Mouse (Mus musculus): ENCODE results near the gene Tmc6. TPM values are rescaled to one million over a fixed set of nuclear protein-coding genes. Genes with fewer than 3 reads are reported as not detected.
"Not testable (repeated sequence)": the region's sequence is repeated elsewhere in the genome, so short reads cannot be mapped to it uniquely, and the experiment has no call there.

The Tmc6 gene
- polyA plus RNA-seq, 1 experiment from 2014 or later: 26.3 TPM

- Histone ChIP-seq H3K4me3 (ENCODE audit: low read depth, low read length) (no peak overlapping the region), H3K9me3 (ENCODE audit: control insufficient read depth) (no peaks in the 10 kb centered on the region), H3K9ac (ENCODE audit: low read depth, low read length) (no peak overlapping the region), H3K27ac (ENCODE audit: low read depth, low read length) (no peak overlapping the region), H3K4me1 (replicated peaks; ENCODE audit: control insufficient read depth, insufficient read depth, low read length) (0 out of 2 replicates have a peak, but pooled peaks cover 2% of the 10 kb centered on the region), H3K4me2 (replicated peaks; ENCODE audit: low read depth) (no peak overlapping the region), H3K27me3 (replicated peaks; ENCODE audit: control insufficient read depth, insufficient read depth, low read length) (no peaks in the 10 kb centered on the region), H3K36me3 (ENCODE audit: control insufficient read depth, insufficient read depth) (no peaks in the 10 kb centered on the region)
- 46% methylated on average over 5 of the region's 5 CpGs for WGBS
- TF ChIP-seq CTCF (IDR thresholded peaks at IDR 0.05; ENCODE audit: low read depth): no peak
- ATAC-seq: no peak
Observed at GRCm38 (mm10) chr11:117796954-117797353, 15.0 kb upstream of the Tmc6 start.

- H3K4me3 ChIP-seq (ENCODE audit: low read depth, low read length): no peak overlapping the region
- no peak overlapping the region for H3K4me2 ChIP-seq (replicated peaks; ENCODE audit: low read depth)
- no peak for TF ChIP-seq CTCF (IDR thresholded peaks at IDR 0.05; ENCODE audit: low read depth)
- H3K9ac ChIP-seq (ENCODE audit: low read depth, low read length): no peak overlapping the region
- WGBS: 74% methylated on average over 4 of the region's 4 CpGs
- H3K36me3 ChIP-seq (ENCODE audit: control insufficient read depth, insufficient read depth): no peaks in the 10 kb centered on the region
- no peak overlapping the region for H3K27ac ChIP-seq (ENCODE audit: low read depth, low read length)
- H3K27me3 ChIP-seq (replicated peaks; ENCODE audit: control insufficient read depth, insufficient read depth, low read length): no peaks in the 10 kb centered on the region
- no peaks in the 10 kb centered on the region for H3K9me3 ChIP-seq (ENCODE audit: control insufficient read depth)
- H3K4me1 ChIP-seq (replicated peaks; ENCODE audit: control insufficient read depth, insufficient read depth, low read length): 0 out of 2 replicates have a peak, but pooled peaks cover 3% of the 10 kb centered on the region
- ATAC-seq: no peak
Observed at GRCm38 (mm10) chr11:117794035-117794551, 12.1 kb upstream of the Tmc6 start.

- WGBS: 5% methylated on average over 22 of the region's 22 CpGs
- H3K4me2 ChIP-seq (replicated peaks; ENCODE audit: low read depth): peak overlapping the region; percentile 65
- no peaks in the 10 kb centered on the region for H3K36me3 ChIP-seq (ENCODE audit: control insufficient read depth, insufficient read depth)
- ATAC-seq: peak; percentile 74
- H3K9ac ChIP-seq (ENCODE audit: low read depth, low read length): peak overlapping the region; percentile 13; the same call in 1 of the 2 replicates
- peak overlapping the region; percentile 34; the same call in 1 of the 2 replicates for H3K4me3 ChIP-seq (ENCODE audit: low read depth, low read length)
- H3K27me3 ChIP-seq (replicated peaks; ENCODE audit: control insufficient read depth, insufficient read depth, low read length): no peaks in the 10 kb centered on the region
- H3K27ac ChIP-seq (ENCODE audit: low read depth, low read length): peak overlapping the region; percentile 85
- H3K9me3 ChIP-seq (ENCODE audit: control insufficient read depth): no peaks in the 10 kb centered on the region
- 0 out of 2 replicates have a peak, but pooled peaks cover 3% of the 10 kb centered on the region for H3K4me1 ChIP-seq (replicated peaks; ENCODE audit: control insufficient read depth, insufficient read depth, low read length)
- TF ChIP-seq CTCF (IDR thresholded peaks at IDR 0.05; ENCODE audit: low read depth): peak; percentile 46
Observed at GRCm38 (mm10) chr11:117792281-117792888, 10.4 kb upstream of the Tmc6 start.

GRCm38 (mm10) chr11:117791441-117791761 is 9.4 kb upstream of the Tmc6 start:
- no peak for ATAC-seq
- no peaks in the 10 kb centered on the region for H3K36me3 ChIP-seq (ENCODE audit: control insufficient read depth, insufficient read depth)
- peak overlapping the region; percentile 85 for H3K27ac ChIP-seq (ENCODE audit: low read depth, low read length)
- H3K4me3 ChIP-seq (ENCODE audit: low read depth, low read length): peak overlapping the region; percentile 34
- H3K9me3 ChIP-seq (ENCODE audit: control insufficient read depth): no peaks in the 10 kb centered on the region
- H3K27me3 ChIP-seq (replicated peaks; ENCODE audit: control insufficient read depth, insufficient read depth, low read length): no peaks in the 10 kb centered on the region
- no peak for TF ChIP-seq CTCF (IDR thresholded peaks at IDR 0.05; ENCODE audit: low read depth)
- WGBS: 83% methylated on average over 9 of the region's 9 CpGs
- peak overlapping the region; percentile 65 for H3K4me2 ChIP-seq (replicated peaks; ENCODE audit: low read depth)
- 0 out of 2 replicates have a peak, but pooled peaks cover 3% of the 10 kb centered on the region for H3K4me1 ChIP-seq (replicated peaks; ENCODE audit: control insufficient read depth, insufficient read depth, low read length)
- H3K9ac ChIP-seq (ENCODE audit: low read depth, low read length): peak overlapping the region; percentile 50; the same call in 1 of the 2 replicates

GRCm38 (mm10) chr11:117790703-117791440 is 8.9 kb upstream of the Tmc6 start:
- no peaks in the 10 kb centered on the region for H3K36me3 ChIP-seq (ENCODE audit: control insufficient read depth, insufficient read depth)
- no peaks in the 10 kb centered on the region for H3K27me3 ChIP-seq (replicated peaks; ENCODE audit: control insufficient read depth, insufficient read depth, low read length)
- peak; percentile 95 for ATAC-seq
- H3K4me2 ChIP-seq (replicated peaks; ENCODE audit: low read depth): peak overlapping the region; percentile 65
- TF ChIP-seq CTCF (IDR thresholded peaks at IDR 0.05; ENCODE audit: low read depth): peak; percentile 64
- H3K4me1 ChIP-seq (replicated peaks; ENCODE audit: control insufficient read depth, insufficient read depth, low read length): 0 out of 2 replicates have a peak, but pooled peaks cover 3% of the 10 kb centered on the region
- H3K9me3 ChIP-seq (ENCODE audit: control insufficient read depth): no peaks in the 10 kb centered on the region
- WGBS: 30% methylated on average over 23 of the region's 23 CpGs
- H3K9ac ChIP-seq (ENCODE audit: low read depth, low read length): peak overlapping the region; percentile 50
- peak overlapping the region; percentile 34 for H3K4me3 ChIP-seq (ENCODE audit: low read depth, low read length)
- H3K27ac ChIP-seq (ENCODE audit: low read depth, low read length): peak overlapping the region; percentile 85

- WGBS: under 1% methylated on average over 14 of the region's 14 CpGs
- peak; percentile 69 for ATAC-seq
- no peaks in the 10 kb centered on the region for H3K27me3 ChIP-seq (replicated peaks; ENCODE audit: control insufficient read depth, insufficient read depth, low read length)
Observed at GRCm38 (mm10) chr11:117790286-117790685, 8.3 kb upstream of the Tmc6 start.

GRCm38 (mm10) chr11:117788481-117788880 is 6.5 kb upstream of the Tmc6 start:
- H3K27ac ChIP-seq (ENCODE audit: low read depth, low read length); H3K36me3 ChIP-seq (ENCODE audit: control insufficient read depth, insufficient read depth); H3K4me1 ChIP-seq (replicated peaks; ENCODE audit: control insufficient read depth, insufficient read depth, low read length); H3K4me2 ChIP-seq (replicated peaks; ENCODE audit: low read depth); H3K4me3 ChIP-seq (ENCODE audit: low read depth, low read length); H3K9ac ChIP-seq (ENCODE audit: low read depth, low read length); ATAC-seq; H3K9me3 ChIP-seq (ENCODE audit: control insufficient read depth); H3K27me3 ChIP-seq (replicated peaks; ENCODE audit: control insufficient read depth, insufficient read depth, low read length): not testable (repeated sequence)
- WGBS: 82% methylated on average over 7 of the region's 7 CpGs

More at GRCm38 (mm10) chr11:117790286-117790685, 8.3 kb upstream of the Tmc6 start:
- H3K27ac ChIP-seq (ENCODE audit: low read depth, low read length): peak overlapping the region; percentile 85
- no peaks in the 10 kb centered on the region for H3K9me3 ChIP-seq (ENCODE audit: control insufficient read depth)
- peak overlapping the region; percentile 65 for H3K4me2 ChIP-seq (replicated peaks; ENCODE audit: low read depth)
- no peak overlapping the region for H3K9ac ChIP-seq (ENCODE audit: low read depth, low read length)
- H3K36me3 ChIP-seq (ENCODE audit: control insufficient read depth, insufficient read depth): no peaks in the 10 kb centered on the region
- H3K4me3 ChIP-seq (ENCODE audit: low read depth, low read length): peak overlapping the region; percentile 34
- H3K4me1 ChIP-seq (replicated peaks; ENCODE audit: control insufficient read depth, insufficient read depth, low read length): 0 out of 2 replicates have a peak, but pooled peaks cover 3% of the 10 kb centered on the region
- TF ChIP-seq CTCF (IDR thresholded peaks at IDR 0.05; ENCODE audit: low read depth): peak; percentile 91
